Mouse (Mus musculus) stomach, embryonic 16.5 days (tissue): ENCODE measurements around the gene Bloc1s4. TPM values are rescaled to one million over a fixed set of nuclear protein-coding genes. Genes with fewer than 3 reads are reported as not detected.
A peak's percentile ranks its signal among the peaks of the same experiment; 100 is the strongest.

Experiments
- ATAC-seq: fragments of 200-750 bp; cut with Nextera tagmentation; 2 replicates; pipeline ENCODE4 v1.8.0; 2017; ENCODE audit warnings: moderate number of reproducible peaks, moderate TSS enrichment; ENCODE audit not compliant: insufficient read depth, low FRiP score
- H3K27ac ChIP-seq: fragments of 300-500 bp; sonication (generic); 2 replicates; pipeline ENCODE4 v1.5.1; 2014; ENCODE audit warnings: low read length
- H3K27me3 ChIP-seq: fragments of 300-500 bp; sonication (generic); 2 replicates; pipeline ENCODE4 v1.6.1; 2014; ENCODE audit warnings: low read length, control low read depth, mixed read lengths; ENCODE audit not compliant: control insufficient read depth, insufficient read depth
- H3K36me3 ChIP-seq: fragments of 300-500 bp; sonication (generic); 2 replicates; pipeline ENCODE4 v1.6.1; 2014; ENCODE audit warnings: low read length; ENCODE audit not compliant: control insufficient read depth, insufficient read depth
- H3K4me1 ChIP-seq: fragments of 300-500 bp; sonication (generic); 2 replicates; pipeline ENCODE4 v1.6.1; 2014; ENCODE audit warnings: low read length, control low read depth, mixed read lengths; ENCODE audit not compliant: control insufficient read depth, insufficient read depth
- H3K4me2 ChIP-seq: fragments of 300-500 bp; sonication (generic); 2 replicates; pipeline ENCODE4 v1.6.1; 2014; ENCODE audit warnings: low read depth, low read length, mixed read lengths
- H3K4me3 ChIP-seq: fragments of 300-500 bp; sonication (generic); replicated peaks from 2 replicates; pipeline ENCODE4 v1.5.1; 2014; ENCODE audit warnings: mild to moderate bottlenecking, low read length
- H3K9ac ChIP-seq: fragments of 300-500 bp; sonication (generic); 2 replicates; pipeline ENCODE4 v1.6.1; 2014; ENCODE audit warnings: low read length
- H3K9me3 ChIP-seq: fragments of 300-500 bp; sonication (generic); replicated peaks from 2 replicates; pipeline ENCODE4 v1.6.1; 2016; ENCODE audit warnings: low read length, control low read depth; ENCODE audit not compliant: control insufficient read depth
- WGBS: fragments of 180-500 bp; shearing (Covaris S2); extraction: QIAGEN DNeasy Blood & Tissue Kit; methylation state at CpG from one replicate; pipeline ENCODE4 v1.1.7; 2014; 5-methylcytosine and 5-hydroxymethylcytosine counted together
- polyA plus RNA-seq: library from polyadenylated mRNA; unstranded; fragments of >200 nt; fragmentation: Nextera tagmentation; extraction: Ambion mirVana; gene quantifications from 2 replicates; pipeline ENCODE4 v1.2.1, GENCODE M21; 2015

The Bloc1s4 gene
- polyA plus RNA-seq, 1 experiment from 2014 or later: 18.3 TPM

DNA sequence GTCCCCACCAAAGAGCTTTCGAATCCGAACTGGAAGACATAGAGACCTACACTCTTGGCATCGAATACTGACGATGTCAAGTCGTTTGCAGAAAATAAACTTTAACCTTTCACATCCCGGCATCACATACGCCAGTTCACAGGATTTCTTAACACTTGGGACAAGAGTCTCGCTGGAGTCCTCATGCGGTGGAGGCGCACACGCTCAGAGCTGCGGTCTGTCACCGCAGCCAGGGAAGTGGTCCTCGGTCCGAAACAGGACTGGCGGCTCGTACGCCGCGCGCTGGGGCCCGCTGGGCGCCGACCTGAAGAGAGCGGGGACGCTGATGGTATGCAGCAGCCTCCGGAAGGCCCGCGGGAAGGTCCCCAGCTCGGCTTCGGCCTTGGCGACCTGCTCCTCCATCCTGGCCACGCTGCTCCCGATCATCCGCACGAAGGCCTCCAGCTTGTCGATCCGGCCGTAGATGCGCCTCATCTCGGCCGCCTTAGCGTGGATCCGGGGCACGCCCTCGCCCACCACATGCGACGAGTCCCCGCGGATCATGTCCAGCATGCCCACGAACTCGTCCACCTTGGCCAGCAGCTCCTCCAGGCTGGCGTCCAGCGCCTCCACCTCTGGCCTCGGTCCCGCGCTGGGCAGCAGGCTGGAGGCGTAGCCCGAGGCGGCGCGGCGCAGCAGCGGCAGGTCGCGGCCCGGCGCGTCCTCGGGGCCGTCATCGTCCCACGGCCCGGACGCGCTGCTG lies 485 bp downstream of the Bloc1s4 start:
- peak; percentile 63 for ATAC-seq
- Histone ChIP-seq H3K4me2 (peak overlapping the region; percentile 69), H3K27ac (0 out of 2 replicates have a peak overlapping the region, but pooled peaks have one; percentile 6), H3K9me3 (no peaks in the 10 kb centered on the region), H3K4me1 (peaks cover 7% of the 10 kb centered on the region), H3K4me3 (peak overlapping the region; percentile 98), H3K36me3 (no peaks in the 10 kb centered on the region), H3K9ac (peak overlapping the region; percentile 90), H3K27me3 (no peaks in the 10 kb centered on the region)
- WGBS: 2% methylated on average over 76 of the region's 76 CpGs

DNA sequence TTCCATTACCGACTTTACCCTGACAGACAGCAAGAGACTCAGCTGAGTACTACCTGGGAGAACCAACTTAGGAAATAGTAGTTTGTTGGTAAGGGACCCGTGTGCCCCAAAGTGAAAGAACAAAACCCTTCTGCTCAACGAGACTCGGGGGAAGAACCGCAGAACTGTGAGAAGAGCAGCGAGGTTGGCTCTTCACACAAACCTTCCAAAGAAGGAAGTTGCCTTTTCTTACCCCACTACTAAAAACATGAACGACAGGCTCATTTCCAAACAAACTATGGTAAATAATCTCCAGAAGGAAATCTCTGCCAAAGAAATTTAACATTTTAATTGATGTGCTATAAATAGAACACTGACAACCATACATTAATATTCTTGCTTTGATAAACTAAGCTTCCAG lies 1.4 kb downstream of the Bloc1s4 start:
- no peaks in the 10 kb centered on the region for H3K27me3 ChIP-seq
- H3K4me1 ChIP-seq: peaks cover 7% of the 10 kb centered on the region
- ATAC-seq: no peak
- 76% methylated on average over 7 of the region's 7 CpGs for WGBS
- H3K4me3 ChIP-seq: peak overlapping the region; percentile 98; the same call in 1 of the 2 replicates
- no peaks in the 10 kb centered on the region for H3K9me3 ChIP-seq
- no peak overlapping the region for H3K27ac ChIP-seq
- no peaks in the 10 kb centered on the region for H3K36me3 ChIP-seq
- H3K4me2 ChIP-seq: peak overlapping the region; percentile 69
- no peak overlapping the region for H3K9ac ChIP-seq

DNA sequence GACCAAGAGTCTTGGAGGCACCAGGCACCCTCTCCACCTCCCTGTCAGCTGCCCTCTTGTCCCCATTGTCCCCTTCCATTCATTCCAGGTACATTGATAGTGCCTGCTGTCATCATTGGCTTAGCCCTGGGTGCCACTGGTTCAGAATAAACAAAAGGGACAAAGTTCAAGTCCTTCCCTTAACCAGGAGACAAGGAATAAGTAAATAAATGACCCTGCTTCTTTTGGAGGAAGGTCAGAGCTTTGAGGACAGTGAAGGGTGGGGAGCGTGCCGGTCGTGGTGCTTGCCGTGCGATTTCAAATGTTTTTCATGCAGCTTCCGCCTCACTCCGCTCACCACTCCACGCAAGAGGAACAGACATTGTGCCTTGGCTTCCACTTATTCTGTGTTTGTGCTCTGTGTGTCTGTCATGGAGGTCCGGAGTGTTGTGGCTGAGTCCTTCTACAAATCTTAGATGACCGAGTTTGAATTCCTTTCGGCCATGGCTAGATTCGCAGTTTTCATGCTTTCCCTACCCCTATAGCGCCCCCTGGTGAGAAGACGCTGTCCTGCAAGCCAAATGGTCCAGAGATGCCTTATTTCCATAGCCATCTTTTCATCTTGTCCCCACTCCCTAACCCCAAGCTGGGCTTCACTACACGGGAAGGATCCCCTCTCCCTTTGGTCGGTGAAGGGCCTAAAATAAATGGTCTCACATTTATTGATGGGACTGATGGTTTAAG lies 6.2 kb downstream of the Bloc1s4 start:
- H3K9me3 ChIP-seq: no peaks in the 10 kb centered on the region
- 31% methylated on average over 16 of the region's 16 CpGs for WGBS
- H3K9ac ChIP-seq: no peak overlapping the region
- peak overlapping the region; percentile 45 for H3K4me2 ChIP-seq
- H3K27me3 ChIP-seq: no peaks in the 10 kb centered on the region
- no peak overlapping the region for H3K27ac ChIP-seq
- H3K4me3 ChIP-seq: peak overlapping the region; percentile 18
- peak; percentile 15; the same call in 1 of the 2 replicates for ATAC-seq
- H3K4me1 ChIP-seq: peaks cover 7% of the 10 kb centered on the region
- H3K36me3 ChIP-seq: no peaks in the 10 kb centered on the region

DNA sequence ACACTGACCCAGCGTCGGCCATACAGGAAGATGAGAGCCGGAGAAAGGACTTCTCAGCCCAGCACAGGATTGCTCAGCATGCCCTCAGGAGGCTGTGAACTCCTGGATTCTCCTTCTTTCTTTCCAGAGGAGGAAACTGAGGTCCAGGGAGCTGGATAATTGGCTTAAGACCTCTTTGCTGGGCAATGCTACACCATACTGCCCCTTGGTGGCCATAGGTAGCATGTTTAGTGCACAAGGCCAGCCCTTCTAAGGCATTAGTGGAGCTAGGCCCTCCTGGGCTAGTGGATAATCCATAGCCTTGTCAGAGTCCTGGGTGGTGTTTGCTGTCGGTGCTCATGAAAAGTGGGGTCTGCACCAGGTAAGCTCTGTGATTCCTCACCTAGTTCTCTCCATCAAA lies 8.6 kb downstream of the Bloc1s4 start:
- WGBS: 63% methylated on average over 4 of the region's 4 CpGs
- Histone ChIP-seq H3K4me1 (no peaks in the 10 kb centered on the region), H3K27ac (no peak overlapping the region), H3K27me3 (no peaks in the 10 kb centered on the region), H3K4me3 (no peak overlapping the region), H3K9ac (no peak overlapping the region), H3K36me3 (no peaks in the 10 kb centered on the region), H3K4me2 (no peak overlapping the region), H3K9me3 (no peaks in the 10 kb centered on the region)
- ATAC-seq: 0 out of 2 replicates have a peak, but pooled peaks have one; percentile 19

DNA sequence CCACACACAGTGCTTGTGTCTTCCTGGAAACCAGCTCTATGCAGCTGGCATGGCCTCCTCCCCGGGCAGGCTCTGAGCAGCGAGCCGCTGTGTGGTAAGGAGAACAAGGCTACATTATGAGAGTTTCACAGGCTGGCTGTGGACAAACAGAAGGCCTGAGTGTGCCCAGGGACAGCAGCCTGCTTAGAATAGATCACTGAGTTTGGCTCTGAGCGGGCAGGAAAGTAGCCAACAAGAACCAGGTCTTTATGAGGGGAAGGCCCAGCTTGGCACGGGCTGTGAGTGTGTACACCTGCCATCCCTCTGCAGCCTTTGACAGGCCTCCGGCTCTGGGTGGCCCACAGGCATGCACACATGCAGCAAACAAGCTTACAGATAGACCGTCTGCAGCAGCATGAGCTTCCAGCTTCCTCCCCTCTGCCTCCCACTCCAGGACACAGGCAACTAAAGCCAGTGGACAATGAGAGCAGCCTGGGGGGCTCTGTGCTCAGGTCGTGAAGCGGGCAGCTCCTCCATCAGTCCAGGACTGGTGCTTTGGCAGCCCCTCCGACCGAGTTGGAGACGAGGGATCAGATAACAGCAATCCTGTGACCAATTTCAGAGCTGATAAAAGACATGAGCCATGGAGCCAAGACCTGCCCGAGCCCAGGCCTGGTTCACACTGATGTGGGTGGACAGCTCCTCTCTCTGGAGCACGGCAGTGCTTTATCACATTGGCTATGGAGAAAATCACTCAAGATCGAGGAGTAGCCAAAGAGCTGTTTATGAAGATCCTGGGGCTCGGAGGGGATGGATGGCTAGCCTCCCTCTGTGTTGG lies 9.4 kb downstream of the Bloc1s4 start:
- Histone ChIP-seq H3K36me3 (no peaks in the 10 kb centered on the region), H3K27me3 (no peaks in the 10 kb centered on the region), H3K4me1 (no peaks in the 10 kb centered on the region), H3K4me2 (no peak overlapping the region), H3K4me3 (no peak overlapping the region), H3K9me3 (no peaks in the 10 kb centered on the region), H3K27ac (no peak overlapping the region), H3K9ac (no peak overlapping the region)
- 54% methylated on average over 16 of the region's 16 CpGs for WGBS
- ATAC-seq: peak; percentile 24; the same call in 1 of the 2 replicates

DNA sequence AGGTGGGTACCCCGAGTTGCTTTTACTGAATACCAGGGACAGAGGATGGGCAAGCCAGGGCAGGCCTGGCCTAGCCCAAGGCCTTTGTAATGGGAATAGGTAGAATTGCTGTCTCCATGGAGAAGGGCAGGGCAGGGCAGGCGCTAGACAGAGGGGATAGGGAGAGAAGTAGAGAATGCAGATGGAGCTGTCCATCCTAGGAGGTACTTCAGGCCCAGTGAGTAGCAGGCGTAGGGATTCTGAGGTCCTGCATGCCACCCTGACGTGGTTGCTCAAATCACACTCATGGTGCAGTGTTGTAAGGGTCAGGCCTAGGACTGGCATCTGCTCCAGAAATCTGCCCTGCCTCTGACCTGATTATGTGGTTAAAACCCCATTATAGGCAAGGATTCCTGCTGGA lies 10.7 kb downstream of the Bloc1s4 start:
- no peak for ATAC-seq
- H3K4me1 ChIP-seq: no peaks in the 10 kb centered on the region
- no peaks in the 10 kb centered on the region for H3K36me3 ChIP-seq
- H3K4me2 ChIP-seq: no peak overlapping the region
- no peaks in the 10 kb centered on the region for H3K9me3 ChIP-seq
- H3K4me3 ChIP-seq: no peak overlapping the region
- H3K27me3 ChIP-seq: no peaks in the 10 kb centered on the region
- H3K9ac ChIP-seq: no peak overlapping the region
- 58% methylated on average over 4 of the region's 4 CpGs for WGBS
- H3K27ac ChIP-seq: no peak overlapping the region

DNA sequence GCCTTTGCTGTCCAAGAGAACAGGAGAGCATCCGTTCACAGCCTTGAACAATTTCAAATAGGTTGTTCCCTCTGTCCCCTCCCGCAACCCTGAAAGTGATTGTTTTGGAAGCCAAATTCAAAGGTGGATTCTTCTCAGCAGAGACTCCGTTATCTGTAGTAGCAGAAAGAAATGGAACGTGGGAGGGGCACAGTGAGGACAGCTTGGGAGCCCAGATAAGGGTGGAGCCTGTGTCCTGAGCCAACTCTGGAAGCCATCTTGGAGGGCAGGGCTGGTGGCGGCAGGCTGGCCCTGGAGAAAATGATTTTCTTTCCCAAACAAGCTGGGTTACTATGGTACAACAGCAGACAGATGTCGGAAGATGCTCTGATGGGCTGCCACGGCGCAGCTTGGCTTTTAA lies 12.4 kb downstream of the Bloc1s4 start:
- Histone ChIP-seq H3K4me3 (no peak overlapping the region), H3K4me2 (no peak overlapping the region), H3K9ac (no peak overlapping the region), H3K4me1 (no peaks in the 10 kb centered on the region), H3K27ac (no peak overlapping the region), H3K9me3 (no peaks in the 10 kb centered on the region), H3K36me3 (no peaks in the 10 kb centered on the region), H3K27me3 (no peaks in the 10 kb centered on the region)
- no peak for ATAC-seq
- WGBS: 65% methylated on average over 8 of the region's 8 CpGs

DNA sequence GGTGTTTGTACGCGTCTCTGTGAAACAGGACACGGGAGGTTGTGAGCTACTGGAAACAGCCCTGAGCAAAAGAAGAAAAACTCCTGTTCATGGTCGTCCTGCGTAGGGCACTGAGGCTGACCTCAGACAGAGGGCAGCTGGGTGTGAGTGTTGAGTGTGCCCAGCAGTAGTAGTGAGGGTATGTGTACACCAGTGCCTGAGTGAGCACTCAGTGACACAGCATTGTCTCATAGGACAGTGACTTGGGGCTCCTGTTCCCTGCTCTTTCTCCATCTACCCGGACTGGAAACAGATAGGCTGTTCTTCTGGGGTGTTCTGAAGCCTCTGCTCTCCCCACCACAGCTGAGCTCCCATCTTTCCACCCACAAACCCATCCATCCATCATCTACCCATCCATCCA lies 13.3 kb downstream of the Bloc1s4 start:
- Histone ChIP-seq H3K4me3 (no peak overlapping the region), H3K27me3 (no peaks in the 10 kb centered on the region), H3K27ac (no peak overlapping the region), H3K9ac (no peak overlapping the region), H3K36me3 (no peaks in the 10 kb centered on the region), H3K4me1 (0 out of 2 replicates have a peak, but pooled peaks cover 3% of the 10 kb centered on the region), H3K9me3 (no peaks in the 10 kb centered on the region), H3K4me2 (no peak overlapping the region)
- WGBS: 83% methylated on average over 6 of the region's 6 CpGs
- ATAC-seq: no peak
